Mouse (Mus musculus) stomach, embryonic 16.5 days (tissue): ENCODE measurements around the gene Grhl3. TPM values are rescaled to one million over a fixed set of nuclear protein-coding genes. Genes with fewer than 3 reads are reported as not detected.

Experiments used
- ATAC-seq: fragments of 200-750 bp; cut with Nextera tagmentation; 2 replicates; pipeline ENCODE4 v1.8.0; 2017; ENCODE audit warnings: moderate number of reproducible peaks, moderate TSS enrichment; ENCODE audit not compliant: insufficient read depth, low FRiP score
- H3K27ac ChIP-seq: fragments of 300-500 bp; sonication (generic); 2 replicates; pipeline ENCODE4 v1.5.1; 2014; ENCODE audit warnings: low read length
- H3K27me3 ChIP-seq: fragments of 300-500 bp; sonication (generic); 2 replicates; pipeline ENCODE4 v1.6.1; 2014; ENCODE audit warnings: low read length, control low read depth, mixed read lengths; ENCODE audit not compliant: control insufficient read depth, insufficient read depth
- H3K36me3 ChIP-seq: fragments of 300-500 bp; sonication (generic); 2 replicates; pipeline ENCODE4 v1.6.1; 2014; ENCODE audit warnings: low read length; ENCODE audit not compliant: control insufficient read depth, insufficient read depth
- H3K4me1 ChIP-seq: fragments of 300-500 bp; sonication (generic); 2 replicates; pipeline ENCODE4 v1.6.1; 2014; ENCODE audit warnings: low read length, control low read depth, mixed read lengths; ENCODE audit not compliant: control insufficient read depth, insufficient read depth
- H3K4me2 ChIP-seq: fragments of 300-500 bp; sonication (generic); 2 replicates; pipeline ENCODE4 v1.6.1; 2014; ENCODE audit warnings: low read depth, low read length, mixed read lengths
- H3K4me3 ChIP-seq: fragments of 300-500 bp; sonication (generic); replicated peaks from 2 replicates; pipeline ENCODE4 v1.5.1; 2014; ENCODE audit warnings: mild to moderate bottlenecking, low read length
- H3K9ac ChIP-seq: fragments of 300-500 bp; sonication (generic); 2 replicates; pipeline ENCODE4 v1.6.1; 2014; ENCODE audit warnings: low read length
- H3K9me3 ChIP-seq: fragments of 300-500 bp; sonication (generic); replicated peaks from 2 replicates; pipeline ENCODE4 v1.6.1; 2016; ENCODE audit warnings: low read length, control low read depth; ENCODE audit not compliant: control insufficient read depth
- WGBS: fragments of 180-500 bp; shearing (Covaris S2); extraction: QIAGEN DNeasy Blood & Tissue Kit; methylation state at CpG from one replicate; pipeline ENCODE4 v1.1.7; 2014; 5-methylcytosine and 5-hydroxymethylcytosine counted together
- polyA plus RNA-seq: library from polyadenylated mRNA; unstranded; fragments of >200 nt; fragmentation: Nextera tagmentation; extraction: Ambion mirVana; gene quantifications from 2 replicates; pipeline ENCODE4 v1.2.1, GENCODE M21; 2015

Gene Grhl3
- polyA plus RNA-seq, 1 experiment from 2014 or later = 54.1 TPM

GRCm38 (mm10) chr4:135509515-135509914 lies 63.9 kb downstream of the Grhl3 start:
- Histone ChIP-seq H3K4me2 (no peak overlapping the region), H3K36me3 (no peaks in the 10 kb centered on the region), H3K9ac (no peak overlapping the region), H3K9me3 (no peaks in the 10 kb centered on the region), H3K4me3 (no peak overlapping the region), H3K4me1 (0 out of 2 replicates have a peak, but pooled peaks cover 8% of the 10 kb centered on the region), H3K27me3 (no peaks in the 10 kb centered on the region), H3K27ac (peak overlapping the region; percentile 42; the same call in 1 of the 2 replicates)
- ATAC-seq = no peak
- 54% methylated on average over 12 of the region's 12 CpGs for WGBS

GRCm38 (mm10) chr4:135508419-135509039 lies 64.9 kb downstream of the Grhl3 start:
- 0 out of 2 replicates have a peak, but pooled peaks have one; percentile 33 for ATAC-seq
- 15% methylated on average over 13 of the region's 13 CpGs for WGBS
- Histone ChIP-seq H3K4me2 (peak overlapping the region; percentile 48), H3K4me3 (no peak overlapping the region; the same call in 1 of the 2 replicates), H3K9ac (peak overlapping the region; percentile 70), H3K27me3 (no peaks in the 10 kb centered on the region), H3K36me3 (no peaks in the 10 kb centered on the region), H3K4me1 (0 out of 2 replicates have a peak, but pooled peaks cover 6% of the 10 kb centered on the region), H3K27ac (no peak overlapping the region), H3K9me3 (no peaks in the 10 kb centered on the region)

GRCm38 (mm10) chr4:135507547-135508350 lies 65.7 kb downstream of the Grhl3 start:
- Histone ChIP-seq H3K27me3 (no peaks in the 10 kb centered on the region), H3K9me3 (no peaks in the 10 kb centered on the region), H3K4me1 (0 out of 2 replicates have a peak, but pooled peaks cover 6% of the 10 kb centered on the region), H3K36me3 (no peaks in the 10 kb centered on the region), H3K4me3 (peak overlapping the region; percentile 20; the same call in 1 of the 2 replicates), H3K4me2 (peak overlapping the region; percentile 50), H3K9ac (peak overlapping the region; percentile 48; the same call in 1 of the 2 replicates), H3K27ac (no peak overlapping the region)
- ATAC-seq = no peak
- WGBS = 13% methylated on average over 22 of the region's 22 CpGs

GRCm38 (mm10) chr4:135505794-135506193 lies 67.6 kb downstream of the Grhl3 start:
- 64% methylated on average over 11 of the region's 11 CpGs for WGBS
- Histone ChIP-seq H3K27ac (no peak overlapping the region), H3K27me3 (no peaks in the 10 kb centered on the region), H3K36me3 (no peaks in the 10 kb centered on the region), H3K4me1 (0 out of 2 replicates have a peak, but pooled peaks cover 6% of the 10 kb centered on the region), H3K9me3 (no peaks in the 10 kb centered on the region), H3K4me3 (no peak overlapping the region), H3K9ac (no peak overlapping the region), H3K4me2 (no peak overlapping the region)
- no peak for ATAC-seq

- H3K27ac ChIP-seq = no peak overlapping the region
- no peak overlapping the region for H3K9ac ChIP-seq
- ATAC-seq = no peak
- no peak overlapping the region for H3K4me2 ChIP-seq
- H3K4me3 ChIP-seq = no peak overlapping the region
- no peaks in the 10 kb centered on the region for H3K36me3 ChIP-seq
- 47% methylated on average over 4 of the region's 4 CpGs for WGBS
- no peaks in the 10 kb centered on the region for H3K9me3 ChIP-seq
- H3K4me1 ChIP-seq = no peaks in the 10 kb centered on the region
- H3K27me3 ChIP-seq = no peaks in the 10 kb centered on the region
Observed at GRCm38 (mm10) chr4:135501587-135501986, 71.8 kb downstream of the Grhl3 start.

- Histone ChIP-seq H3K36me3 (no peaks in the 10 kb centered on the region), H3K4me1 (no peaks in the 10 kb centered on the region), H3K9me3 (no peaks in the 10 kb centered on the region), H3K4me3 (no peak overlapping the region), H3K27ac (no peak overlapping the region), H3K4me2 (no peak overlapping the region), H3K27me3 (no peaks in the 10 kb centered on the region), H3K9ac (no peak overlapping the region)
- ATAC-seq = no peak
- 84% methylated on average over 3 of the region's 3 CpGs for WGBS
Observed at GRCm38 (mm10) chr4:135499831-135500230, 73.6 kb downstream of the Grhl3 start.

- Histone ChIP-seq H3K9ac (no peak overlapping the region), H3K4me1 (0 out of 2 replicates have a peak, but pooled peaks cover 5% of the 10 kb centered on the region), H3K9me3 (no peaks in the 10 kb centered on the region), H3K36me3 (no peaks in the 10 kb centered on the region), H3K4me3 (no peak overlapping the region), H3K27ac (no peak overlapping the region), H3K27me3 (no peaks in the 10 kb centered on the region), H3K4me2 (no peak overlapping the region)
- 88% methylated on average over 6 of the region's 6 CpGs for WGBS
- no peak for ATAC-seq
Observed at GRCm38 (mm10) chr4:135498136-135498535, 75.3 kb downstream of the Grhl3 start.

GRCm38 (mm10) chr4:135495810-135496209 lies 77.6 kb downstream of the Grhl3 start:
- WGBS = 25% methylated on average over 18 of the region's 18 CpGs
- Histone ChIP-seq H3K9ac (no peak overlapping the region), H3K4me2 (peak overlapping the region; percentile 78; the same call in 1 of the 2 replicates), H3K27me3 (no peaks in the 10 kb centered on the region), H3K4me1 (0 out of 2 replicates have a peak, but pooled peaks cover 5% of the 10 kb centered on the region), H3K36me3 (no peaks in the 10 kb centered on the region), H3K4me3 (no peak overlapping the region), H3K9me3 (no peaks in the 10 kb centered on the region), H3K27ac (no peak overlapping the region)
- ATAC-seq = no peak

- Histone ChIP-seq H3K27me3 (no peaks in the 10 kb centered on the region), H3K9ac (no peak overlapping the region), H3K36me3 (no peaks in the 10 kb centered on the region), H3K4me2 (peak overlapping the region; percentile 78), H3K4me3 (peak overlapping the region; percentile 68), H3K9me3 (no peaks in the 10 kb centered on the region), H3K27ac (no peak overlapping the region), H3K4me1 (0 out of 2 replicates have a peak, but pooled peaks cover 5% of the 10 kb centered on the region)
- WGBS = 13% methylated on average over 9 of the region's 9 CpGs
- no peak for ATAC-seq
Observed at GRCm38 (mm10) chr4:135495397-135495791, 78.0 kb downstream of the Grhl3 start.
